Mouse (Mus musculus) lung, postnatal 36 days (tissue): Measurements from ENCODE around the gene Susd1.
"Not testable (repeated sequence)": the region's sequence is repeated elsewhere in the genome, so short reads cannot be mapped to it uniquely, and the experiment has no call there.

Experiments
- DNase-seq: peaks from one replicate; pipeline ENCODE4 v3.0.0; 2022; ENCODE audit warnings: mixed read lengths

Gene Susd1

DNA sequence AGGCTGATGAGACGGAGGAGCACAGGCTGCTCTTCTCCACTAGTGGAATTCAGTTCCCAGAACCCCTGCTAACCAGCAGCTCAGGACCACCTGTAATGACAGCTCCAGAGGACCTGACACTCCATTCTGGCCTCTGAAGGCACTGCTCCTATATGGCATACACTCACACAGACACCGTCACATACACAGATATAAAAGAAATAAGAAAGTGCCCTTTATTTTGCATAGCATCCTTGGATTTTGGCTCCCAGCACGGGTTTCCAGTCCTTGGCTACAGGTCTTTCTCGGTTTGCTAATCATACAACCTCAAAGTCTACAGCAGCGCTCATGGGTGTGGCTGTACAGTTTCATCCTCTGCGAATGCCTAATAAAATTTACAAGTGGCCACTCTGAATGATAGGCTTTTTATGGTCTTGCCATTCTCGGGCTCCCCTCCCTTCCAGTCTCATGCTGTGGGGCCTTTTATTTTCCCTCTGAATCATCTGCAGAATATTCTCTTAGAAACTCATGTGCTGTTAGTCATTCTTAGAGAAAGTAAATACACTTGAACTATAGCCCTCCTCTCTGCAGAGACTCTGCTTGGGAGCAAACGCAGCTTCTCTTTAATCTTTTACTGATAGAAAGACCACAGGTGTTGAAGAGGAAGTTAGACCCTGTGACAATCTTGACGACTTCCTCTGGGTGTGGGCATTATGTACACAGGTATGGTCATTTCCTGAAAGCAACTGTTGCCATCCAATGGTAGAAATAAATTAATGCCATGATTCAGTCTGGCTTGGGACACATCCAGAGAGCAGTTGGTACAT is 119.1 kb downstream of the Susd1 start:
- no peak for DNase-seq

DNA sequence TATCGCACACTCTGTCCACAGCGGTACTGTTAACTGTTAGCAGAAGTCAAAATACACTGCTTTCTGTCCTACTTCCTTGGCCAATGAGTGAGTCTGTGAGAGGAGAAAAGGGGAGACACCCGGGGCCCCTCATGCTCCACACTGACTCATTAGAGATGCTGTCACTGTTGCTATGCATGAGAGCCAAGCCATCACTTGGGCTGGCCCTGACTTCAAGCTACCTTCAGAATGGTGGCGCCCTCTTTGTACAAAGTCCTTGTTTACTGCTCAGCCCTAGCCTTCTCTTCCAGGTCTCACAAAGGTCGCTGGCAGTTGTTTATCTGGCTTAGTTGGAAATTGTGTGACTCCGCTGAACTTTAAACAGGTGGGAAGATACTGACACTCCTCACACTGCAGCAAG is 119.8 kb downstream of the Susd1 start:
- DNase-seq, result no peak

DNA sequence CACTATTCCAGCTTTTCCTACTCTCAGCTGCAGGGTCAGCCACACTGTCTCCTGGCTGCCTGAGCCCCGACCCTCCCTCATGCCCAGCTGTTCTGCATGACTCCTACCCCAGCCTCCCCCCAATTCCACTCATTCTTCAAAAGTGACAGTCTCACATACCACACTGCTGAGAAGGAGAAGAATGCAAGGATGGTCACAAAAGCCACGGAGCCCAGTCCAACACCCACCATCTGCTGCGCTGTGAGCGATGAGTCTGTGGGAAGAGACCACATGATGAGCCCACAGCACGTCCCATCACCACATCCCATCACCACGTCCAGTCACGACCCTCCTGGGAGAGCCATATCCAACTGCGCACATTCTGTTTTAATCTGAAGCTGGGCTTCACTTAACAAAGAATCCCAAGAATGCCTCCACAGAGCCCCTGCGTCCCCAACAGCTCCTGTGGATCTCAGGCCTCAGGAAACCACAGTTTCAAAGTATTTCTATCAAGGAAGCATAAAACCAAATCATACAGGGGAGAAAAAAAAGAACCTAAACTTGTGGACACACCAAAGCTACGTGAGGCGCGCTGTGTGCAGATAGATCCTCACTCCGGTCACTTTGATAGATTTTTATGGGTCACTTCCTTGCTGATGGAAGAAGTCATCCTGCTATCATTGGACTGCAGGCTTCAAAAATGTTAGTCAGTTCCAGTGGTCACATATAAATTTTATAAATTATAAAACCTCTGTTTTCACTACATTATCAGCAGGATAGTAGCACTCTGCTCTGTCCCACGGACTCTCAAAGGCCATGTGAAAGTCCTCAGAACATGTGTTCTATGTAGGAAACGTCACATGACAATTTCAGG is 122.7 kb downstream of the Susd1 start:
- no peak for DNase-seq

DNA sequence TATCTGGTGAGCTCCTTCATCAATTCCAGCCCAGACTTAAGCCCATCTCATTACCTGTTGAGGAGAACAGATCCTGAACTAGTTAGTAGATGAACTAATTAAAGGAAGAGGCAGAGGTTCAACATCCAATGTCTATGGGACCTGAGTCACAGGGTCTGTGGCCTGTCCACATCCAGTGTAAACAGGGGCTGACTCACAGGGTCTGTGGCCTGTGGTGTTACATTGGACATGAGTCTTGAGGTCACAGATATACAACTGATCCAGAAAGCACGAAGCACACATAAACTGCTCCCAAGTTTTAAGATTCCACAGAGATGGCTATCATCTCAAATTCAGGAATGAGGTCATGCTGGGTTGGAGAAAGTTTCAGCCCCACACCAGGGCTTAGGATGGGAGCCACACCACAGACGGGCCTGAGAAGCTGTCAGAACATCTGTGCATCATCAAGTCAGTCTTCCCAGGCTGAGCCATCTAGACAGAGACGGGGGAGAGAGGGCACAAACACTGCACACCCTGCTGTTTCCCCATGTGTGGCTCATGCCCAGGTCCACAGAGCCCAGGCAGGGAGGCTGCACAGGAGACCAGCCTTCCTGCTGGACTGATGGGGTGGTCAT is 123.4 kb downstream of the Susd1 start:
- no peak for DNase-seq

DNA sequence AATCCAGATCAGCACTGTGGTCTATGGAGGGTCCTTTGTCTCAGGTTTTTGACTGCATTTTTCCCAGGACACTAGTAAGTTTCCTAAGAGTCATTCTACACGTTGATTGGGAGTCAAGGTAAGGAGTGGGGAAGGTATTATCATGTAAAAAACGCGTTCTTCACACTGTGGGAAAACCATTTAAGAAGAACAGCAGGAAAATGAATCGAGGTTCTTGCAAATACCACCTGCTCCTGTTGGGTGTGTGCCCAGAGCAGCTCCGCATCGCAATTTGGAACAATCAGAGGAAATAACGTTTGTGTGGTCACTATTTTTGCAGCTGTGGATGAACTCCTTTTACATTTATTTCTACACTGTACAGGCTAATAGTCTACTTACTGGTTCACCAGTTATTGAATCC is 125.5 kb downstream of the Susd1 start:
- no peak for DNase-seq

- DNase-seq, result no peak
Observed at GRCm38 (mm10) chr4:59310590-59310989, 127.8 kb downstream of the Susd1 start.

DNA sequence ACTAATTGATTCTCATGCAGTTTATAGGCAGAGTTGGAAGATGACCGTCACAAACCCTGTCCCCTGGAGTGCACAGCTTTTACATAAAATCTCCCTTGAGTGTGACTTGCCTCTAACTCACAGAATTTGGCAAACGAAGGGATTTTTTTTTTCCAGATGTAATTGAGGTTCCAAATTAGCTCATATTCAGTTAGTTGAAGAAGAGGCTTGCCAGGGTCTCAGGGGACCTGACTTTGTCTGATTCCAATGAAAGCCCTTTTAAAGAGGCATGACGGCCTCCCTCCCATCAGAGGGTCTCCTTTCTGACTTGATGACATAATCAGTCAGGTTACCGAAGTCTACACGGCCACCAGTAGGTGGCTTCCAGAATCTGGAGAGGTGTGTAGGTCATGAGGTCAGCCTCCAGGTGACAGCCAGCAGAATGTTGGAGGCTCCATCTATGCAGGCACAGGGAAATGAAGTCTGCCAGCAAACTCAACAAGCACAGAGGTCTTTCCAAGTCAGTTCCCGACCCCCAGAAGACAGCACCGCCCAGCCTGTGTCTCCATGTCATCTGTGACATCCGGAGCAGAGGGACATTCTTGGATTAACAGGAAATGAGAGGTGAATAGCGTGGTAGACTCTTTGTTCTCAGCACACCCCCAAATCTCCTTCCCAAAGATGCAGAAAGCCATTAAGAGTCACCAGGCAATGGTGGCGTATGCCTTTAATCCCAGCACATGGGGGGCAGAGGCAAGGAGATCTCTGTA is 130.4 kb downstream of the Susd1 start:
- no peak for DNase-seq

DNA sequence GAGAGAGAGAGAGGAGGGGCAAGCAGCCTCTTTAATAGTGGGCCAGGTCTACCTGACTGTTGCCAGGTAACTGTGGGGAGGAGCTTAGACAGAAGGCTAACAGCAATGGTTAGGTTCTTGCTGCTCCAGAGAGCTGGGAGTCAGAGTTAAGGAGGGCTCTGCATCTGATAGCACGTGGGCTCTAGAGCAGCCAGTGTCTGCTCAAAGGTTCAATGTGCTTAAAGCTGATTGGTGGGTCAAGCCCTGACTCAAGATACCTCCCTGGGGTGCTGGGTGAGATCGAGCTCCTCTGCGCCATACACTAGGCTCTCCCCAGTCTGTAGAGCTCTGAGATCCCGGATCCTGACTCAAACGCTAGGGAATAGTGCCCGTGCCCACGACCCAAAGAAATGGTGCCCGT is 136.0 kb downstream of the Susd1 start:
- no peak for DNase-seq

- DNase-seq, result no peak
Observed at GRCm38 (mm10) chr4:59301025-59301815, 137.2 kb downstream of the Susd1 start.

DNA sequence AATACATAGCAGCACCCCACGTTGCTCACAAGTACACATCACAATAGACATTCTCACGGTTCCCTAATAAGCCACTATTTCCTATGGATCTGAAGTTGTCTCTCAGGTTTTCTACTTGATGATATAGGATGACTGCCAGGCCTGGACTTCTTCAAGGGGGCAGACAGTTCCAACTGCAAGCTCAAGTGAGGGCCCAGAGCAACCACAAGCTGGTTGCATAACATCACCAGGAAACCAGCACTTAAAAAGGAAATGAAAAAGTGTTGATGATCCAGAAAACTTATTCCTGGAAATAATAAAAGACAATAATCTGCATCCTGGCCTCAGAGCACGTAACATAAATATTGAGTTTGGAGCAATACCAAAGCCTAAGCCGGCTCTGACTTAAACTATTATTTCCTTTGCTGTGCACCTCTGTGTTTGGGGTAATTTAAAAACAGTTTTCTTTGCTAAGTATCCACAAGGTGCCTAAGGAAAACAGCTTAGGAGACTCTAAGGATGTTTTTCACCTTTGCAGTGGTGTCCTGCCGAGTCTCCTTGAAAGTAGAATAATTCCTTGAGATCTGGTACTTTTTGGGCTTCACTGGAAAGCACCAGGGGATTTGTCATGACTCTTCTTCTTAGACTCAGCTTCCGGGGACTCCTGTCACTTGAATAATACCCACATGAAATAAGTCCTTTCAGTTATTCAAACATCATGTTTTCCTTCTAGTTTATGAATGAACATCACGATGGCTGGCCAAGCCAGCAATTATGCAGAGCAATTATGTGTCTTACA is 139.5 kb downstream of the Susd1 start:
- DNase-seq, result peak; percentile 41

DNA sequence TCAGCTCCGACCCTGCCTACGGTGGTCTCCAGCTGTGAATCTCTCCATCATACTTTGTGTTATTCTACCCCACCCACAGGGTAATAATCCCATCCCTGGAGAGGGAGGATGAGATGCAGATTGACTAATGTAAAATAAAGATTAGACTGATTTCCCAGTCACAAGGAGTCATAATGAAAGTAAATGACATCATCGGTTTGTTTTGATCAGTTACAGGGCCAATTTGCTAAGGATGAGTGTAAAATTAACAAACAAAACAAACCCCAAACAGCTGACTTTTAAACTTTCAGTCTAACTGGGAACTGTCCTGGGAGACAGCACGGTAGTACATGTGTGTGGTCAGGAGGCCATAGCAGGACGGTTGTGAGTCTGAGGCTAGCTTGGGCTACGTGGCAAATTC is 143.3 kb downstream of the Susd1 start:
- DNase-seq, result no peak

DNA sequence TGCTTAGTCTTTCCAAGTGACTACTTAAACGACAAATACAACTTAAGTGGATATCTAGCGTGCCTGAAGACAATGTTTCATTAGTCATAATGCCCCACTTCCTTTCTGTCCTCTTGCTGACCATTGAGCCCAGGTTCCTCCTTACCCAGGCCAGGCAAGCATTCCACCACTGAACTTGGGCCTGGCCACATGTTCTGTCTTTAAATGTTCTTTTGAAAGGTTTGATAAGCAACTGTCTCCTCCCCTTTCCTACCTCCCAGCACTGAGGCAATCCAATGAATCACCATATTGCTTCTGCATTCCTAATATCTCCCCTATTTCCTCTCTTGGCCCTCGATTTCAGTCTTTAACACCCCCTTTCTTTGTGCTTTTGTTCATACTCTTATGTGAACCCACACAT is 143.8 kb downstream of the Susd1 start:
- DNase-seq, result no peak

DNA sequence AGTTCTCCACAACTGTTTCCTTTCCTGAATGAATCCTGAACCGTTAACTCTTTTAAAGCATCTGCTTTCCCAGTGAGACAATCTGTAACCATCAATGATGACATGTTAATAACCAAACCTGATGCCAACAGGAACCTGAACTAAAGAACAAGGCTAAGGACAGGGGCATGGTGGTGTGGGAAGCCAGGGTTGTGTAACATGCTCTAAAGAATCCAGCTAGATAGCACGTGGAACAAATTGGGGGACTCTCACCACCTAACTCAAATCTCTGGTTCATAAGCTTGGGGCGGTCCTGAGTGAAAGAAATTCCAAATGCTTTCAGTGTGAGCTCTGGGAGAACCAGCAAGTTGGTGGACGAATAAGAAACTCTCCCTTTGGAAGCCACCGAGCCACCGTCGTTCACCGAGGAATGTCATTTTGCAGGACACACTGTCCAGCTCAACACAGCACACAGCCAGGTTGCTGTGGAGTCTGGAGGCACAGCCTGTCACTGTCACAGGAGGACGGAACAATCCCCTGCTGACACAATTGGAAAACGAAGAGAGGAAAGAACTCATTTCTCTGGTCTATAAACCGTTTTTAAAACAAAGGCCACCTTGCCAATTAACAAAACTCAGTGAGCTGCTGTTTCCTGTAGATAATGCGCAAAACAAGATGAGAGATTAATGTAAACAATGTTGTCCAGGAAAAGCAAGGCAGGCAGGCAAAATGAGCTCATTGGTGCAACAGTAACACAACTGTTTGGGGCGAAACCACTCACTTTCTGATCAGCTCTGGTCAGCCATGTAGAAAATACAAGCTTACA is 146.3 kb downstream of the Susd1 start:
- peak; percentile 68 for DNase-seq

GRCm38 (mm10) chr4:59290972-59291576 is 147.4 kb downstream of the Susd1 start:
- DNase-seq, result peak; percentile 41

DNA sequence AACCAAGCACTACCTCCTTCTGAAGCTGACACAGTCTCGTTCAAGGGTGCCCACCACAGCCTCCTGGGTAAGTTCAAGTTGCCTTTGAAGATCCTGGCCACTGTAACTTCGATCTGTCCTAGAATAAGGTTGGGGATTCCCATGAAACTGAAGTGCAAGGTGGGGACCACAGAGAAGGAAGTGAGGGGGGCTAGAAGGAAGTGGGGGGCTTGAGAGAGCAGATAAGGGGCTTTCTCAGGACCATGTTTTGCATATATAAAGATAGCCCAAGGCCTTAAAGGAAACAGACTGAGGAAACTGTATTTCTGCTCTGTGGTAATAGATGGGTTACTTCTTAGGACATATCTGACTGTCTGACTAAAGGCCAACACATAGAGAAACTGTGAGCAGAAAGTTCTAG is 151.3 kb downstream of the Susd1 start:
- DNase-seq, result no peak

DNA sequence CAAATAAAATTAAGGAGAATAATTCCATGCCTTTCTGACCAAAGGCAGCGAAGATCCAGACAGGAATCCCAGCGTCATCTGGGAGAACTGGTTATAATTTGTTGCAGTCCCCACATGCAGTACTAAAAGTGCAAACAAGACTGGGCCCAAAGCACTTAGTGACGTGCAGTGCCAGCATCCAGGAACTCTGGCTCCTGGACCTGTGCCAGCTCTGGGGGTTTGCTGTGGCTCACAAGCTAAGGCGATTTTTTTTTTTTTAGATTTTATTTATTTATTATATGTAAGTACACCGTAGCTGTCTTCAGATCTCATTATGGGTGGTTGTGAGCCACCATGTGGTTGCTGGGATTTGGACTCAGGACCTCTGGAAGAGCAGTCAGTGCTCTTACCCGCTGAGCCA is 152.1 kb downstream of the Susd1 start:
- DNase-seq, result not testable (repeated sequence)

DNA sequence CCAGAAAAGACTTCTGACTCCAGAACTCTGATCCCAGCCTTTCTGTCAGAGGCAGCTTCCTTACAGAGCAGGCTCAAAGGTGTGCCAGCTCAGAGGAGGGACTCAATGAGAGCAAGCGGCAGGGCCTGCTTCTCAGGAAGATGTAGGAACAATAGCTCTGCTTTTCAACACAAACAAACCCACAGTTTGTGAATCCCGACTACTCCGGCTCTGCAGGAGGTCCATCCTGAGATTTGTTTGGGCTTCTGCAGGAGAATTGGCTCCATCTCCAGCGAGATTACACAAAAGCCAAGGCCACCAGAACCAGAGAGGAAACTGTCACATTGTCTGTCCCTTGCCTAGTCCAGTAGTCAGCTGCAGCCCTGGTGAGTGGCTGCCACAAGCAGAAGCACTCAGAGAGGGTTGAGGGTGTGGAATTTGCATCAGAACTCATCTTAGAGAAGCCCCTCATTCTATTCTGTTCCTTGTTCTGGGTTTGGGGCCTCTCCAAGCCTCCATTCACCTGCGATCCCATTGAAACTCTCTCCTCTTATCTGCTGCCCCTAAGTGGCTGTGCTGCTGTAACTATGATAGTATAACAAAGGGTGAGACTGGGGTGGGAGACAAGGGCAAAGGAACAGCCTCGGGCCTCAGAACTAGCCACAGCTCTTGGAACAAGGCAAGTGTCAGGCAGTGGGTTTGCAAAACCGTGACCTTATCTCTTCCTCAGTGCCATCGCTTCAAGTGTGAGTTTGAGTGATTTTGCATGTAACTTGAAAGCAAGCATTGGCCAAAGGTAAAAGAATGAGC is 155.5 kb downstream of the Susd1 start:
- peak; percentile 72 for DNase-seq

GRCm38 (mm10) chr4:59282137-59282536 is 156.3 kb downstream of the Susd1 start:
- no peak for DNase-seq

DNA sequence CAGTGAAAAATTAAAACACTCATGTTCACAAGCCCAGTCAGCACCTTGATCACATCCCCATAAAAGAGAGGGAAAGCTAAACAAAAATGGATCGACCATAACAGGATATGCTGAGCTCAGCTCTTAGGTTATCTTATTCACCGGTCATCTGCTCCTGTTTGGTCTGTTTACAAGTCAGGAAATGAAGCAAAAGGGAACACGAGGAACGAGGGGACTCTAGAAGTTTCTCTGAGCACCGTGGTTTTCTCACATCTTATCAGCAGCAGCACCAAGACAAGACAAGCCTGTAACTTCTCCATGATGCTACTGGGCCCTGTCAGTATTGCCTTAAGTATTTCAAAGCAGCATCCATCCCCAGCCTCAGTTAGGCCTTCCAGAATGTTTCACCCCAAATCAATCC is 157.6 kb downstream of the Susd1 start:
- DNase-seq, result no peak
